Mouse (Mus musculus): ENCODE measurements around the gene Mical2.

The Mical2 gene

GRCm38 (mm10) chr7:112405061-112405460 lies 179.4 kb downstream of the Mical2 start:
- CTCF ChIA-PET, result no interaction called here

- CTCF ChIA-PET, result no interaction called here
Observed at GRCm38 (mm10) chr7:112405578-112405977, 179.9 kb downstream of the Mical2 start.

- CTCF ChIA-PET, result no interaction called here
Observed at GRCm38 (mm10) chr7:112407597-112407996, 181.9 kb downstream of the Mical2 start.

GRCm38 (mm10) chr7:112409991-112410390 lies 184.3 kb downstream of the Mical2 start:
- CTCF ChIA-PET, result no interaction called here

GRCm38 (mm10) chr7:112413286-112413685 lies 187.6 kb downstream of the Mical2 start:
- CTCF ChIA-PET, result no interaction called here

- CTCF ChIA-PET, result no interaction called here
Observed at GRCm38 (mm10) chr7:112416058-112416526, 190.4 kb downstream of the Mical2 start.

- CTCF ChIA-PET, result no interaction called here
Observed at GRCm38 (mm10) chr7:112416730-112417513, 191.3 kb downstream of the Mical2 start.

- CTCF ChIA-PET, result no interaction called here
Observed at GRCm38 (mm10) chr7:112417598-112417997, 191.9 kb downstream of the Mical2 start.

GRCm38 (mm10) chr7:112423438-112423837 lies 197.8 kb downstream of the Mical2 start:
- CTCF ChIA-PET, result no interaction called here

- CTCF ChIA-PET, result no interaction called here
Observed at GRCm38 (mm10) chr7:112426811-112427210, 201.2 kb downstream of the Mical2 start.

GRCm38 (mm10) chr7:112427357-112428157 lies 201.9 kb downstream of the Mical2 start, which contains the start of gene Parva:
Gene Parva (plus strand): TSS chr7:112427505.
- CTCF ChIA-PET, result no interaction called here

- CTCF ChIA-PET, result no interaction called here
Observed at GRCm38 (mm10) chr7:112428158-112428535, 202.5 kb downstream of the Mical2 start.

- CTCF ChIA-PET, result no interaction called here
Observed at GRCm38 (mm10) chr7:112439846-112440245, 214.2 kb downstream of the Mical2 start.

GRCm38 (mm10) chr7:112444152-112444984 lies 218.7 kb downstream of the Mical2 start:
- CTCF ChIA-PET, result no interaction called here

GRCm38 (mm10) chr7:112444985-112445367 lies 219.3 kb downstream of the Mical2 start:
- CTCF ChIA-PET, result no interaction called here

GRCm38 (mm10) chr7:112446498-112446897 lies 220.8 kb downstream of the Mical2 start:
- CTCF ChIA-PET, result no interaction called here

- CTCF ChIA-PET, result no interaction called here
Observed at GRCm38 (mm10) chr7:112449954-112450700, 224.5 kb downstream of the Mical2 start.

- CTCF ChIA-PET, result no interaction called here
Observed at GRCm38 (mm10) chr7:112452471-112452870, 226.8 kb downstream of the Mical2 start.

- CTCF ChIA-PET, result no interaction called here
Observed at GRCm38 (mm10) chr7:112453805-112454214, 228.2 kb downstream of the Mical2 start.

GRCm38 (mm10) chr7:112454380-112454779 lies 228.7 kb downstream of the Mical2 start:
- CTCF ChIA-PET, result no interaction called here

GRCm38 (mm10) chr7:112454951-112455350 lies 229.3 kb downstream of the Mical2 start:
- CTCF ChIA-PET, result no interaction called here
